Mouse (Mus musculus): Measurements from ENCODE around the gene Nrxn3.

Gene Nrxn3

GRCm38 (mm10) chr12:89436519-89436918 lies 713.8 kb downstream of the Nrxn3 start:
- Histone ChIP-seq H3K27me3 (ENCODE audit: control insufficient read depth, insufficient read depth, low read length, poor library complexity, severe bottlenecking) (no peaks in the 10 kb centered on the region), H3K36me3 (ENCODE audit: control insufficient read depth, insufficient read depth, low read length, poor library complexity, severe bottlenecking) (no peaks in the 10 kb centered on the region)
- no peak for DNase-seq (ENCODE audit: low read depth, low spot score)

GRCm38 (mm10) chr12:89442323-89443038 lies 719.8 kb downstream of the Nrxn3 start:
- no peak for DNase-seq (ENCODE audit: low read depth, low spot score)

GRCm38 (mm10) chr12:89450667-89451298 lies 728.1 kb downstream of the Nrxn3 start:
- DNase-seq (ENCODE audit: low read depth, low spot score) = peak; percentile 9
- no peaks in the 10 kb centered on the region for H3K27me3 ChIP-seq (ENCODE audit: control insufficient read depth, insufficient read depth, low read length, poor library complexity, severe bottlenecking)
- no peaks in the 10 kb centered on the region for H3K36me3 ChIP-seq (ENCODE audit: control insufficient read depth, insufficient read depth, low read length, poor library complexity, severe bottlenecking)

More at GRCm38 (mm10) chr12:89442323-89443038, 719.8 kb downstream of the Nrxn3 start:
- Histone ChIP-seq H3K27me3 (ENCODE audit: control insufficient read depth, insufficient read depth, low read length, poor library complexity, severe bottlenecking) (no peaks in the 10 kb centered on the region), H3K36me3 (ENCODE audit: control insufficient read depth, insufficient read depth, low read length, poor library complexity, severe bottlenecking) (no peaks in the 10 kb centered on the region)

GRCm38 (mm10) chr12:89470226-89470625 lies 747.5 kb downstream of the Nrxn3 start:
- no peaks in the 10 kb centered on the region for H3K36me3 ChIP-seq (ENCODE audit: control insufficient read depth, insufficient read depth, low read length, poor library complexity, severe bottlenecking)
- no peak for DNase-seq (ENCODE audit: low read depth, low spot score)
- H3K27me3 ChIP-seq (ENCODE audit: control insufficient read depth, insufficient read depth, low read length, poor library complexity, severe bottlenecking) = no peaks in the 10 kb centered on the region

GRCm38 (mm10) chr12:89471289-89471688 lies 748.6 kb downstream of the Nrxn3 start:
- Histone ChIP-seq H3K27me3 (ENCODE audit: control insufficient read depth, insufficient read depth, low read length, poor library complexity, severe bottlenecking) (no peaks in the 10 kb centered on the region), H3K36me3 (ENCODE audit: control insufficient read depth, insufficient read depth, low read length, poor library complexity, severe bottlenecking) (no peaks in the 10 kb centered on the region)
- DNase-seq (ENCODE audit: low read depth, low spot score) = no peak

GRCm38 (mm10) chr12:89471874-89472273 lies 749.2 kb downstream of the Nrxn3 start:
- Histone ChIP-seq H3K36me3 (ENCODE audit: control insufficient read depth, insufficient read depth, low read length, poor library complexity, severe bottlenecking) (no peaks in the 10 kb centered on the region), H3K27me3 (ENCODE audit: control insufficient read depth, insufficient read depth, low read length, poor library complexity, severe bottlenecking) (no peaks in the 10 kb centered on the region)
- no peak for DNase-seq (ENCODE audit: low read depth, low spot score)

GRCm38 (mm10) chr12:89479096-89479495 lies 756.4 kb downstream of the Nrxn3 start:
- H3K27me3 ChIP-seq (ENCODE audit: control insufficient read depth, insufficient read depth, low read length, poor library complexity, severe bottlenecking) = no peaks in the 10 kb centered on the region
- H3K36me3 ChIP-seq (ENCODE audit: control insufficient read depth, insufficient read depth, low read length, poor library complexity, severe bottlenecking) = no peaks in the 10 kb centered on the region
- DNase-seq (ENCODE audit: low read depth, low spot score) = peak; percentile 8

- no peaks in the 10 kb centered on the region for H3K27me3 ChIP-seq (ENCODE audit: control insufficient read depth, insufficient read depth, low read length, poor library complexity, severe bottlenecking)
- no peak for DNase-seq (ENCODE audit: low read depth, low spot score)
- H3K36me3 ChIP-seq (ENCODE audit: control insufficient read depth, insufficient read depth, low read length, poor library complexity, severe bottlenecking) = no peaks in the 10 kb centered on the region
Measured at GRCm38 (mm10) chr12:89482223-89482622, 759.5 kb downstream of the Nrxn3 start.

GRCm38 (mm10) chr12:89504026-89504425 lies 781.4 kb downstream of the Nrxn3 start:
- Histone ChIP-seq H3K27me3 (ENCODE audit: control insufficient read depth, insufficient read depth, low read length, poor library complexity, severe bottlenecking) (no peaks in the 10 kb centered on the region), H3K36me3 (ENCODE audit: control insufficient read depth, insufficient read depth, low read length, poor library complexity, severe bottlenecking) (no peaks in the 10 kb centered on the region)
- no peak for DNase-seq (ENCODE audit: low read depth, low spot score)

- no peaks in the 10 kb centered on the region for H3K36me3 ChIP-seq (ENCODE audit: control insufficient read depth, insufficient read depth, low read length, poor library complexity, severe bottlenecking)
- no peaks in the 10 kb centered on the region for H3K27me3 ChIP-seq (ENCODE audit: control insufficient read depth, insufficient read depth, low read length, poor library complexity, severe bottlenecking)
- DNase-seq (ENCODE audit: low read depth, low spot score) = peak; percentile 1
Measured at GRCm38 (mm10) chr12:89505121-89505764, 782.6 kb downstream of the Nrxn3 start.

GRCm38 (mm10) chr12:89508970-89509369 lies 786.3 kb downstream of the Nrxn3 start:
- Histone ChIP-seq H3K36me3 (ENCODE audit: control insufficient read depth, insufficient read depth, low read length, poor library complexity, severe bottlenecking) (no peaks in the 10 kb centered on the region), H3K27me3 (ENCODE audit: control insufficient read depth, insufficient read depth, low read length, poor library complexity, severe bottlenecking) (no peaks in the 10 kb centered on the region)
- DNase-seq (ENCODE audit: low read depth, low spot score) = no peak

- Histone ChIP-seq H3K27me3 (ENCODE audit: control insufficient read depth, insufficient read depth, low read length, poor library complexity, severe bottlenecking) (no peaks in the 10 kb centered on the region), H3K36me3 (ENCODE audit: control insufficient read depth, insufficient read depth, low read length, poor library complexity, severe bottlenecking) (no peaks in the 10 kb centered on the region)
- peak; percentile 4 for DNase-seq (ENCODE audit: low read depth, low spot score)
Measured at GRCm38 (mm10) chr12:89513759-89514158, 791.1 kb downstream of the Nrxn3 start.

GRCm38 (mm10) chr12:89516046-89516445 lies 793.4 kb downstream of the Nrxn3 start:
- no peak for DNase-seq (ENCODE audit: low read depth, low spot score)
- H3K36me3 ChIP-seq (ENCODE audit: control insufficient read depth, insufficient read depth, low read length, poor library complexity, severe bottlenecking) = no peaks in the 10 kb centered on the region

GRCm38 (mm10) chr12:89530679-89531350 lies 808.1 kb downstream of the Nrxn3 start:
- no peak for DNase-seq (ENCODE audit: low read depth, low spot score)
- no peaks in the 10 kb centered on the region for H3K36me3 ChIP-seq (ENCODE audit: control insufficient read depth, insufficient read depth, low read length, poor library complexity, severe bottlenecking)
- H3K27me3 ChIP-seq (ENCODE audit: control insufficient read depth, insufficient read depth, low read length, poor library complexity, severe bottlenecking) = no peaks in the 10 kb centered on the region

More at GRCm38 (mm10) chr12:89516046-89516445, 793.4 kb downstream of the Nrxn3 start:
- no peaks in the 10 kb centered on the region for H3K27me3 ChIP-seq (ENCODE audit: control insufficient read depth, insufficient read depth, low read length, poor library complexity, severe bottlenecking)

- H3K27me3 ChIP-seq (ENCODE audit: control insufficient read depth, insufficient read depth, low read length, poor library complexity, severe bottlenecking) = no peaks in the 10 kb centered on the region
- DNase-seq (ENCODE audit: low read depth, low spot score) = no peak
- no peaks in the 10 kb centered on the region for H3K36me3 ChIP-seq (ENCODE audit: control insufficient read depth, insufficient read depth, low read length, poor library complexity, severe bottlenecking)
Measured at GRCm38 (mm10) chr12:89551291-89551690, 828.6 kb downstream of the Nrxn3 start.
